12 mouse cellular contexts compared by ENCODE assay signal in genomic region chr2:166122781-166123180, GRCm38 (mm10). TPM values are rescaled to one million over a fixed set of nuclear protein-coding genes. Genes with fewer than 3 reads are reported as not detected.
DNase-seq lines count a peak whose midpoint lies in the region; TF ChIP-seq lines count a peak whose summit lies in the region.
"Had no signal": no experiment of that assay in that cellular context is flagged by ENCODE, and none has a peak within 500 bp of the region (broad histone marks: within the 10 kb centered on the region; RNA-seq: fewer than 3 reads in every experiment).

No protein-coding gene starts in this region.

- TF ChIP-seq EP300 in heart, adult 2 months (IDR thresholded peaks at IDR 0.05; ENCODE audit: insufficient read depth, low read depth, low read length): peak; percentile 84

- no peaks in the 10 kb centered on the region for H3K79me2 ChIP-seq in heart, adult 2 months (replicated peaks; ENCODE audit: control insufficient read depth, insufficient read depth, low read length)

- no peaks in the 10 kb centered on the region for H3K27me3 ChIP-seq in heart, adult 2 months (ENCODE audit: control insufficient read depth, insufficient read depth, low read length)
- H3K27me3 ChIP-seq: liver, embryonic 15.5 days had no signal

- H3K4me1 ChIP-seq in heart, adult 2 months (ENCODE audit: control insufficient read depth, insufficient read depth, low read length): peaks cover 8% of the 10 kb centered on the region
- H3K4me1 ChIP-seq: liver, embryonic 15.5 days had no signal

- H3K36me3 ChIP-seq in heart, adult 2 months (ENCODE audit: control insufficient read depth, insufficient read depth, low read length): no peaks in the 10 kb centered on the region
- H3K36me3 ChIP-seq: liver, embryonic 15.5 days had no signal

- TF ChIP-seq POLR2A in heart, adult 2 months (IDR thresholded peaks at IDR 0.05; ENCODE audit: insufficient read depth, low read depth, low read length): no peak

- no peak overlapping the region for H3K4me3 ChIP-seq in heart, adult 2 months
- H3K4me3 ChIP-seq: liver, embryonic 15.5 days; myocyte had no signal

- peak overlapping the region; percentile 40 for H3K27ac ChIP-seq in heart, adult 2 months
- H3K27ac ChIP-seq: liver, embryonic 15.5 days had no signal

- WGBS in heart, adult 2 months: 19% methylated on average over 6 of the region's 6 CpGs

- no peak overlapping the region for H3K9ac ChIP-seq in heart, adult 2 months (ENCODE audit: low read depth, low read length)
- H3K9ac ChIP-seq: liver, embryonic 15.5 days had no signal

- peak; percentile 94 for DNase-seq in ovary, adult 18-20 months (ENCODE audit: low spot score)
- no peak for DNase-seq in ovary, postnatal 10 days (ENCODE audit: low spot score)
- peak; percentile 71 to 85 for DNase-seq in heart, adult 2 months
- DNase-seq in heart, postnatal 14 days: peak; percentile 75 to 82
- no peak for DNase-seq in spleen, postnatal 4 days (ENCODE audit: low spot score in 2 of 2)
- no peak for DNase-seq in kidney, postnatal 14 days
- no peak for DNase-seq in c-Kit-positive CD71-positive TER-119-positive erythroid progenitor cells, embryonic 14.5 days (ENCODE audit: low spot score)
- DNase-seq: cerebellum, adult 9-11 months; thymus, postnatal 36 days had no signal

- intact Hi-C loops in heart, adult 2 months (cut with DNase I): no loop called here
- intact Hi-C loops in heart, postnatal 14 days (cut with DNase I): no loop called here

- TF ChIP-seq CTCF in heart, adult 2 months (IDR thresholded peaks at IDR 0.05): no peak

RNA-seq across cellular contexts. Expression of gene Sulf2, which starts 32.7 kb away (rescaled TPM):
- 10 to 100 TPM; 38.5 to 43.9 TPM for total RNA-seq in heart, adult 2 months (2021)
- polyA plus RNA-seq in heart, adult 2 months (2012; rRNA removed): 51.0 and 75.1 TPM in 2 replicates
- 10 to 100 TPM; 59.3 to 60.7 TPM for total RNA-seq in heart, postnatal 14 days (2021)
- total RNA-seq: CH12.LX had no signal

Comparison
In these comparisons a context has a peak if more than half of its experiments do, and no peak if none do; other contexts are left out.
1. DNase-seq: peak in ovary, adult 18-20 months (single experiment), heart, adult 2 months (2 of 2) and heart, postnatal 14 days (2 of 2); none in ovary, postnatal 10 days (single experiment), spleen, postnatal 4 days (0 of 2), kidney, postnatal 14 days (single experiment) and c-Kit-positive CD71-positive TER-119-positive erythroid progenitor cells, embryonic 14.5 days (single experiment).